Mouse (Mus musculus): ENCODE data around the gene Abca4. TPM values are rescaled to one million over a fixed set of nuclear protein-coding genes. Genes with fewer than 3 reads are reported as not detected.

The Abca4 gene
- total and polyA plus RNA-seq, 2 experiments from 2014 or later, result 1.1 to 3.1 TPM

GRCm38 (mm10) chr3:122128999-122129493 is 84.8 kb downstream of the Abca4 start:
- Histone ChIP-seq H3K36me3 (ENCODE audit: insufficient read depth) (no peaks in the 10 kb centered on the region), H3K4me1 (ENCODE audit: insufficient read depth) (no peaks in the 10 kb centered on the region), H3K27ac (ENCODE audit: low read depth, low read length) (no peak overlapping the region), H3K4me3 (ENCODE audit: low read depth, low read length) (no peak overlapping the region), H3K4me2 (ENCODE audit: low read depth) (no peak overlapping the region), H3K27me3 (ENCODE audit: insufficient read depth, low read length) (no peaks in the 10 kb centered on the region), H3K9me3 (ENCODE audit: low read length) (no peaks in the 10 kb centered on the region), H3K9ac (no peak overlapping the region)
- ATAC-seq (peak; percentile 78), DNase-seq (peak; percentile 39)
- WGBS, result 44% methylated on average over 17 of the region's 17 CpGs
- TF ChIP-seq CTCF (IDR thresholded peaks at IDR 0.05; ENCODE audit: low read depth), result no peak

GRCm38 (mm10) chr3:122130771-122131170 is 86.5 kb downstream of the Abca4 start:
- WGBS, result 50% methylated on average over 4 of the region's 4 CpGs
- no peak for TF ChIP-seq CTCF (IDR thresholded peaks at IDR 0.05; ENCODE audit: low read depth)
- no peak overlapping the region for H3K4me3 ChIP-seq (ENCODE audit: low read depth, low read length)
- H3K9me3 ChIP-seq (ENCODE audit: low read length), result no peaks in the 10 kb centered on the region
- H3K4me1 ChIP-seq (ENCODE audit: insufficient read depth), result no peaks in the 10 kb centered on the region
- 0 out of 2 replicates have a peak, but pooled peaks have one; percentile 32 for ATAC-seq
- H3K9ac ChIP-seq, result no peak overlapping the region
- H3K4me2 ChIP-seq (ENCODE audit: low read depth), result no peak overlapping the region
- H3K36me3 ChIP-seq (ENCODE audit: insufficient read depth), result no peaks in the 10 kb centered on the region
- no peak for DNase-seq
- no peaks in the 10 kb centered on the region for H3K27me3 ChIP-seq (ENCODE audit: insufficient read depth, low read length)
- no peak overlapping the region for H3K27ac ChIP-seq (ENCODE audit: low read depth, low read length)

- no peak for DNase-seq
- TF ChIP-seq CTCF (IDR thresholded peaks at IDR 0.05; ENCODE audit: low read depth), result no peak
- WGBS, result 75% methylated on average over 3 of the region's 3 CpGs
- no peak for ATAC-seq
- Histone ChIP-seq H3K4me2 (ENCODE audit: low read depth) (no peak overlapping the region), H3K9ac (no peak overlapping the region), H3K27me3 (ENCODE audit: insufficient read depth, low read length) (no peaks in the 10 kb centered on the region), H3K36me3 (ENCODE audit: insufficient read depth) (no peaks in the 10 kb centered on the region), H3K9me3 (ENCODE audit: low read length) (no peaks in the 10 kb centered on the region), H3K4me3 (ENCODE audit: low read depth, low read length) (no peak overlapping the region), H3K27ac (ENCODE audit: low read depth, low read length) (no peak overlapping the region), H3K4me1 (ENCODE audit: insufficient read depth) (no peaks in the 10 kb centered on the region)
These were observed 87.4 kb downstream of the Abca4 start for GRCm38 (mm10) chr3:122131633-122132032.

- DNase-seq, result no peak
- H3K27me3 ChIP-seq (ENCODE audit: insufficient read depth, low read length), result no peaks in the 10 kb centered on the region
- no peak overlapping the region for H3K9ac ChIP-seq
- H3K9me3 ChIP-seq (ENCODE audit: low read length), result no peaks in the 10 kb centered on the region
- no peak for TF ChIP-seq CTCF (IDR thresholded peaks at IDR 0.05; ENCODE audit: low read depth)
- H3K27ac ChIP-seq (ENCODE audit: low read depth, low read length), result no peak overlapping the region
- no peak overlapping the region for H3K4me2 ChIP-seq (ENCODE audit: low read depth)
- no peak for ATAC-seq
- no peaks in the 10 kb centered on the region for H3K4me1 ChIP-seq (ENCODE audit: insufficient read depth)
- no peak overlapping the region for H3K4me3 ChIP-seq (ENCODE audit: low read depth, low read length)
- WGBS, result 83% methylated on average over 5 of the region's 5 CpGs
- no peaks in the 10 kb centered on the region for H3K36me3 ChIP-seq (ENCODE audit: insufficient read depth)
These were observed 89.0 kb downstream of the Abca4 start for GRCm38 (mm10) chr3:122133255-122133654.

- no peak for ATAC-seq
These were observed 89.6 kb downstream of the Abca4 start for GRCm38 (mm10) chr3:122133840-122134239.

GRCm38 (mm10) chr3:122140589-122141400 is 96.6 kb downstream of the Abca4 start:
- peak; percentile 68 for DNase-seq
- no peak overlapping the region for H3K4me3 ChIP-seq (ENCODE audit: low read depth, low read length)
- H3K4me2 ChIP-seq (ENCODE audit: low read depth), result no peak overlapping the region
- TF ChIP-seq CTCF (IDR thresholded peaks at IDR 0.05; ENCODE audit: low read depth), result peak; percentile 81
- 67% methylated on average over 18 of the region's 18 CpGs for WGBS
- no peak overlapping the region for H3K9ac ChIP-seq
- ATAC-seq, result no peak; the same call in 1 of the 2 replicates
- H3K27ac ChIP-seq (ENCODE audit: low read depth, low read length), result no peak overlapping the region
- H3K9me3 ChIP-seq (ENCODE audit: low read length), result no peaks in the 10 kb centered on the region
- no peaks in the 10 kb centered on the region for H3K27me3 ChIP-seq (ENCODE audit: insufficient read depth, low read length)
- H3K36me3 ChIP-seq (ENCODE audit: insufficient read depth), result no peaks in the 10 kb centered on the region
- no peaks in the 10 kb centered on the region for H3K4me1 ChIP-seq (ENCODE audit: insufficient read depth)

More at GRCm38 (mm10) chr3:122133840-122134239, 89.6 kb downstream of the Abca4 start:
- WGBS, result 83% methylated on average over 6 of the region's 6 CpGs
- DNase-seq, result no peak
- no peak for TF ChIP-seq CTCF (IDR thresholded peaks at IDR 0.05; ENCODE audit: low read depth)
- Histone ChIP-seq H3K4me2 (ENCODE audit: low read depth) (no peak overlapping the region), H3K4me3 (ENCODE audit: low read depth, low read length) (no peak overlapping the region), H3K36me3 (ENCODE audit: insufficient read depth) (no peaks in the 10 kb centered on the region), H3K9me3 (ENCODE audit: low read length) (no peaks in the 10 kb centered on the region), H3K4me1 (ENCODE audit: insufficient read depth) (no peaks in the 10 kb centered on the region), H3K9ac (no peak overlapping the region), H3K27me3 (ENCODE audit: insufficient read depth, low read length) (no peaks in the 10 kb centered on the region), H3K27ac (ENCODE audit: low read depth, low read length) (no peak overlapping the region)

- WGBS, result 70% methylated on average over 9 of the region's 9 CpGs
- no peak overlapping the region for H3K4me2 ChIP-seq (ENCODE audit: low read depth)
- no peak for TF ChIP-seq CTCF (IDR thresholded peaks at IDR 0.05; ENCODE audit: low read depth)
- DNase-seq (no peak), ATAC-seq (no peak)
- H3K9me3 ChIP-seq (ENCODE audit: low read length), result no peaks in the 10 kb centered on the region
- no peak overlapping the region for H3K9ac ChIP-seq
- no peak overlapping the region for H3K27ac ChIP-seq (ENCODE audit: low read depth, low read length)
- H3K36me3 ChIP-seq (ENCODE audit: insufficient read depth), result no peaks in the 10 kb centered on the region
- H3K27me3 ChIP-seq (ENCODE audit: insufficient read depth, low read length), result no peaks in the 10 kb centered on the region
- no peaks in the 10 kb centered on the region for H3K4me1 ChIP-seq (ENCODE audit: insufficient read depth)
- no peak overlapping the region for H3K4me3 ChIP-seq (ENCODE audit: low read depth, low read length)
These were observed 98.1 kb downstream of the Abca4 start for GRCm38 (mm10) chr3:122142256-122142922.
